Mouse (Mus musculus) intestine, embryonic 16.5 days (tissue): ENCODE data around the gene Hbs1l. TPM values are rescaled to one million over a fixed set of nuclear protein-coding genes. Genes with fewer than 3 reads are reported as not detected.
"Not testable (repeated sequence)": the region's sequence is repeated elsewhere in the genome, so short reads cannot be mapped to it uniquely, and the experiment has no call there.

Source experiments
- ATAC-seq: fragments of 200-750 bp; cut with Nextera tagmentation; 2 replicates; pipeline ENCODE4 v1.8.0; 2017; ENCODE audit warnings: moderate TSS enrichment, moderate library complexity
- H3K27ac ChIP-seq: fragments of 300-500 bp; sonication (generic); 2 replicates; pipeline ENCODE4 v1.5.1; 2014; ENCODE audit warnings: mild to moderate bottlenecking, low read length
- H3K27me3 ChIP-seq: fragments of 300-500 bp; sonication (generic); replicated peaks from 2 replicates; pipeline ENCODE4 v1.6.1; 2014; ENCODE audit warnings: low read length, control low read depth, mixed read lengths; ENCODE audit not compliant: control insufficient read depth, insufficient read depth
- H3K36me3 ChIP-seq: fragments of 300-500 bp; sonication (generic); 2 replicates; pipeline ENCODE4 v1.6.1; 2014; ENCODE audit warnings: low read length, control low read depth; ENCODE audit not compliant: control insufficient read depth, insufficient read depth
- H3K4me1 ChIP-seq: fragments of 300-500 bp; sonication (generic); 2 replicates; pipeline ENCODE4 v1.6.1; 2014; ENCODE audit warnings: low read length, control low read depth, mixed read lengths; ENCODE audit not compliant: control insufficient read depth, insufficient read depth
- H3K4me2 ChIP-seq: fragments of 300-500 bp; sonication (generic); 2 replicates; pipeline ENCODE4 v1.6.1; 2014; ENCODE audit warnings: low read depth, low read length, control low read depth
- H3K4me3 ChIP-seq: fragments of 300-500 bp; sonication (generic); 2 replicates; pipeline ENCODE4 v1.5.1; 2014; ENCODE audit warnings: mild to moderate bottlenecking, low read length
- H3K9ac ChIP-seq: fragments of 300-500 bp; sonication (generic); 2 replicates; pipeline ENCODE4 v1.6.1; 2014; ENCODE audit warnings: low read depth, low read length
- H3K9me3 ChIP-seq: fragments of 300-500 bp; sonication (generic); 2 replicates; pipeline ENCODE4 v1.6.1; 2016; ENCODE audit warnings: low read length, control low read depth; ENCODE audit not compliant: control insufficient read depth
- WGBS: fragments of 180-500 bp; shearing (Covaris S2); extraction: QIAGEN DNeasy Blood & Tissue Kit; methylation state at CpG from one replicate; pipeline ENCODE4 v1.1.7; 2014; 5-methylcytosine and 5-hydroxymethylcytosine counted together
- polyA plus RNA-seq: library from polyadenylated mRNA; unstranded; fragments of >200 nt; fragmentation: Nextera tagmentation; extraction: Ambion mirVana; gene quantifications from 2 replicates; pipeline ENCODE4 v1.2.1, GENCODE M21; 2015

The Hbs1l gene
- polyA plus RNA-seq, 1 experiment from 2014 or later: 80.0 TPM

GRCm38 (mm10) chr10:21389075-21389474 lies 93.3 kb downstream of the Hbs1l start:
- ATAC-seq: no peak
- Histone ChIP-seq H3K9me3 (no peaks in the 10 kb centered on the region), H3K4me2 (no peak overlapping the region), H3K36me3 (no peaks in the 10 kb centered on the region), H3K4me3 (no peak overlapping the region), H3K27ac (no peak overlapping the region), H3K4me1 (no peaks in the 10 kb centered on the region), H3K27me3 (no peaks in the 10 kb centered on the region), H3K9ac (no peak overlapping the region)
- 83% methylated on average over 11 of the region's 11 CpGs for WGBS

GRCm38 (mm10) chr10:21390440-21390839 lies 94.7 kb downstream of the Hbs1l start:
- no peaks in the 10 kb centered on the region for H3K4me1 ChIP-seq
- H3K9ac ChIP-seq: no peak overlapping the region
- ATAC-seq: no peak
- H3K9me3 ChIP-seq: no peaks in the 10 kb centered on the region
- H3K4me3 ChIP-seq: no peak overlapping the region
- no peaks in the 10 kb centered on the region for H3K36me3 ChIP-seq
- no peaks in the 10 kb centered on the region for H3K27me3 ChIP-seq
- 87% methylated on average over 4 of the region's 4 CpGs for WGBS
- no peak overlapping the region for H3K4me2 ChIP-seq
- no peak overlapping the region for H3K27ac ChIP-seq

- ATAC-seq: no peak
- Histone ChIP-seq H3K36me3 (no peaks in the 10 kb centered on the region), H3K4me3 (no peak overlapping the region), H3K27ac (no peak overlapping the region), H3K4me1 (no peaks in the 10 kb centered on the region), H3K9me3 (no peaks in the 10 kb centered on the region), H3K4me2 (no peak overlapping the region), H3K9ac (no peak overlapping the region), H3K27me3 (no peaks in the 10 kb centered on the region)
- WGBS: 77% methylated on average over 4 of the region's 4 CpGs
Observed at GRCm38 (mm10) chr10:21391286-21391685, 95.5 kb downstream of the Hbs1l start.

GRCm38 (mm10) chr10:21393390-21393789 lies 97.6 kb downstream of the Hbs1l start:
- Histone ChIP-seq H3K4me1 (no peaks in the 10 kb centered on the region), H3K36me3 (no peaks in the 10 kb centered on the region)
- 91% methylated on average over 2 of the region's 2 CpGs for WGBS

GRCm38 (mm10) chr10:21395426-21396139 lies 99.8 kb downstream of the Hbs1l start:
- no peak overlapping the region for H3K9ac ChIP-seq
- H3K27ac ChIP-seq: no peak overlapping the region
- no peak overlapping the region for H3K4me2 ChIP-seq
- ATAC-seq: no peak
- H3K9me3 ChIP-seq: no peaks in the 10 kb centered on the region
- no peak overlapping the region for H3K4me3 ChIP-seq
- H3K36me3 ChIP-seq: no peaks in the 10 kb centered on the region
- 85% methylated on average over 14 of the region's 14 CpGs for WGBS
- H3K27me3 ChIP-seq: no peaks in the 10 kb centered on the region
- no peaks in the 10 kb centered on the region for H3K4me1 ChIP-seq

More at GRCm38 (mm10) chr10:21393390-21393789, 97.6 kb downstream of the Hbs1l start:
- ATAC-seq: no peak
- Histone ChIP-seq H3K27me3 (no peaks in the 10 kb centered on the region), H3K4me3 (no peak overlapping the region), H3K4me2 (no peak overlapping the region), H3K27ac (no peak overlapping the region), H3K9ac (no peak overlapping the region), H3K9me3 (no peaks in the 10 kb centered on the region)

GRCm38 (mm10) chr10:21398873-21399425 lies 103.2 kb downstream of the Hbs1l start:
- not testable (repeated sequence) for ATAC-seq

GRCm38 (mm10) chr10:21399622-21400021 lies 103.8 kb downstream of the Hbs1l start:
- Histone ChIP-seq H3K4me2 (no peak overlapping the region), H3K4me1 (0 out of 2 replicates have a peak, but pooled peaks cover 3% of the 10 kb centered on the region), H3K27me3 (no peaks in the 10 kb centered on the region), H3K9me3 (no peaks in the 10 kb centered on the region), H3K27ac (no peak overlapping the region), H3K36me3 (no peaks in the 10 kb centered on the region), H3K9ac (no peak overlapping the region), H3K4me3 (no peak overlapping the region)
- no peak for ATAC-seq
- 39% methylated on average over 8 of the region's 8 CpGs for WGBS

More at GRCm38 (mm10) chr10:21398873-21399425, 103.2 kb downstream of the Hbs1l start:
- H3K27ac ChIP-seq, H3K36me3 ChIP-seq, H3K9me3 ChIP-seq, H3K9ac ChIP-seq, H3K4me3 ChIP-seq, H3K4me2 ChIP-seq, H3K4me1 ChIP-seq, H3K27me3 ChIP-seq: not testable (repeated sequence)
- 83% methylated on average over 6 of the region's 6 CpGs for WGBS

GRCm38 (mm10) chr10:21400031-21400430 lies 104.3 kb downstream of the Hbs1l start:
- H3K4me1 ChIP-seq: 0 out of 2 replicates have a peak, but pooled peaks cover 3% of the 10 kb centered on the region
- ATAC-seq: no peak
- H3K36me3 ChIP-seq: no peaks in the 10 kb centered on the region
- H3K9me3 ChIP-seq: no peaks in the 10 kb centered on the region
- 61% methylated on average over 7 of the region's 7 CpGs for WGBS
- H3K4me2 ChIP-seq: no peak overlapping the region
- H3K9ac ChIP-seq: no peak overlapping the region
- no peaks in the 10 kb centered on the region for H3K27me3 ChIP-seq
- no peak overlapping the region for H3K4me3 ChIP-seq
- no peak overlapping the region for H3K27ac ChIP-seq

GRCm38 (mm10) chr10:21400453-21400852 lies 104.7 kb downstream of the Hbs1l start:
- Histone ChIP-seq H3K27ac (no peak overlapping the region), H3K27me3 (no peaks in the 10 kb centered on the region), H3K4me3 (no peak overlapping the region), H3K9me3 (no peaks in the 10 kb centered on the region), H3K36me3 (no peaks in the 10 kb centered on the region), H3K9ac (no peak overlapping the region), H3K4me1 (0 out of 2 replicates have a peak, but pooled peaks cover 3% of the 10 kb centered on the region), H3K4me2 (no peak overlapping the region)
- 62% methylated on average over 2 of the region's 2 CpGs for WGBS
- no peak for ATAC-seq
